Mouse (Mus musculus): ENCODE measurements around the gene Ly6g5b. TPM values are rescaled to one million over a fixed set of nuclear protein-coding genes. Genes with fewer than 3 reads are reported as not detected.

Ly6g5b gene
- total RNA-seq, 1 experiment from 2014 or later = not detected

GRCm38 (mm10) chr17:35111774-35112173, 3.5 kb downstream of the Ly6g5b start:
- ATAC-seq (replicated peaks; ENCODE audit: low read depth, poor library complexity, severe bottlenecking) = no peak

- ATAC-seq (replicated peaks; ENCODE audit: low read depth, poor library complexity, severe bottlenecking) = no peak
Observed at GRCm38 (mm10) chr17:35108097-35108496, 7.1 kb downstream of the Ly6g5b start, which contains the start of gene Ly6g5c. Gene Ly6g5c, plus strand, starts transcription at chr17:35108279.

- no peak for ATAC-seq (replicated peaks; ENCODE audit: low read depth, poor library complexity, severe bottlenecking)
Observed at GRCm38 (mm10) chr17:35106522-35106921, 8.7 kb downstream of the Ly6g5b start.

GRCm38 (mm10) chr17:35105740-35106389, 9.4 kb downstream of the Ly6g5b start:
- ATAC-seq (replicated peaks; ENCODE audit: low read depth, poor library complexity, severe bottlenecking) = 0 out of 2 replicates have a peak, but pooled peaks have one; percentile 22

GRCm38 (mm10) chr17:35104754-35105153, 10.5 kb downstream of the Ly6g5b start:
- peak; percentile 55 for ATAC-seq (replicated peaks; ENCODE audit: low read depth, poor library complexity, severe bottlenecking)

- no peak for ATAC-seq (replicated peaks; ENCODE audit: low read depth, poor library complexity, severe bottlenecking)
Observed at GRCm38 (mm10) chr17:35104079-35104478, 11.1 kb downstream of the Ly6g5b start.

GRCm38 (mm10) chr17:35103221-35103690, 12.0 kb downstream of the Ly6g5b start:
- peak; percentile 58 for ATAC-seq (replicated peaks; ENCODE audit: low read depth, poor library complexity, severe bottlenecking)

GRCm38 (mm10) chr17:35102299-35102698, 12.9 kb downstream of the Ly6g5b start:
- no peak for ATAC-seq (replicated peaks; ENCODE audit: low read depth, poor library complexity, severe bottlenecking)

GRCm38 (mm10) chr17:35101161-35101560, 14.1 kb downstream of the Ly6g5b start:
- ATAC-seq (replicated peaks; ENCODE audit: low read depth, poor library complexity, severe bottlenecking) = no peak

- ATAC-seq (replicated peaks; ENCODE audit: low read depth, poor library complexity, severe bottlenecking) = no peak
Observed at GRCm38 (mm10) chr17:35100196-35100765, 14.9 kb downstream of the Ly6g5b start.

GRCm38 (mm10) chr17:35097164-35097655, 18.0 kb downstream of the Ly6g5b start:
- ATAC-seq (replicated peaks; ENCODE audit: low read depth, poor library complexity, severe bottlenecking) = no peak

- no peak for ATAC-seq (replicated peaks; ENCODE audit: low read depth, poor library complexity, severe bottlenecking)
Observed at GRCm38 (mm10) chr17:35096597-35096996, 18.6 kb downstream of the Ly6g5b start.

GRCm38 (mm10) chr17:35094475-35095365, 20.5 kb downstream of the Ly6g5b start:
- no peak for ATAC-seq (replicated peaks; ENCODE audit: low read depth, poor library complexity, severe bottlenecking)

GRCm38 (mm10) chr17:35092403-35093198, 22.6 kb downstream of the Ly6g5b start:
- ATAC-seq (replicated peaks; ENCODE audit: low read depth, poor library complexity, severe bottlenecking) = no peak

- ATAC-seq (replicated peaks; ENCODE audit: low read depth, poor library complexity, severe bottlenecking) = peak; percentile 16; the same call in 1 of the 2 replicates
Observed at GRCm38 (mm10) chr17:35090166-35090932, 24.9 kb downstream of the Ly6g5b start.

- ATAC-seq (replicated peaks; ENCODE audit: low read depth, poor library complexity, severe bottlenecking) = peak; percentile 94
Observed at GRCm38 (mm10) chr17:35088825-35089644, 26.2 kb downstream of the Ly6g5b start, which contains the start of gene Abhd16a. Gene Abhd16a, plus strand, starts transcription at chr17:35089263.

GRCm38 (mm10) chr17:35088151-35088550, 27.1 kb downstream of the Ly6g5b start:
- ATAC-seq (replicated peaks; ENCODE audit: low read depth, poor library complexity, severe bottlenecking) = no peak

Data from common myeloid progenitor, adult 5-6 weeks (primary cell).